Mouse (Mus musculus): Measurements from ENCODE around the gene Fam193b. TPM values are rescaled to one million over a fixed set of nuclear protein-coding genes. Genes with fewer than 3 reads are reported as not detected.

The Fam193b gene
- polyA plus RNA-seq, 1 experiment from 2014 or later: 23.1 TPM

DNA sequence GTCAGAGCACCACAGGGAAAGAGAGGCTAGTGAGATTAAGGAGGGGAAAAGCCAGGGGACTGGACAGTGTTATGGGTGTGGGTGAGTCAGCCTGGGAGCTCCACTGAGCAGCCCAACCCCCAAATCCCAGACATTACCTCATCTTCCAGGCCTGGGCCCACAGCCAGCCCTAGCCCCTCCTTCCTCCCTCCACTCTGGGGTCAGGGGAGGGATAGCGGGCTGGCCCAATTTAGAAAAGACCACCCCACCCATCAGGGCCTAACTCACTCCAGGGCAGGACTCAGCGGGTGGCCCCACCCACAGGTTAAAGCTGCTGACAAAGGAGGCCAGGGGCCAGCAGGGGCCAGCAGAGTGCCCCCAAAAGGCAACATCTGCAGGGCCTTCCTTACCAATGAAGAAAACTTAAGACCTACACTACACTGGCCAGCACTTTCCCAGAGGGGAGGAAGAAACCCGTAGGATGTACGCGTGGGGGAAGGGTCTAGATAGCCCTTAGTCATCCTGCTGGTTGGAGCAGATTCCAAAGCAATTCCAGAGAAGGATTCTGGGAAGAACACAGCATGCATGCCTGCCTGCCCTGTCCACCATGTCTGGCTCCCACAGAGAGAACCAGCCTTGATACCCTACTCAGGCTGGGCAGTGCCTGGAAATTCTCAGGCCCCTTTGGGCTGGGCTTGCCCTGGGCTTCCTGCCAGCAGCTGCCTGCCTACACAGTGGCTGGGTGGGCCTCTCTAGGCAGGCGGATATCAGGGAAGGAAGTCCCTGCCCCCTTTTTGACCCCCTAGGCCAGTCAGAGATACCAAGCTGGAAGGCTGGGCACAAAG lies 60.0 kb downstream of the Fam193b start:
- Histone ChIP-seq H3K4me1 (ENCODE audit: insufficient read depth, low read depth, low read length) (peaks cover 21% of the 10 kb centered on the region), H3K4me3 (ENCODE audit: low read depth, low read length) (peak overlapping the region; percentile 3; the same call in 1 of the 2 replicates), H3K36me3 (ENCODE audit: insufficient read depth, low read length) (peaks cover 10% of the 10 kb centered on the region; the same call in 1 of the 2 replicates), H3K9ac (replicated peaks; ENCODE audit: low read depth) (0 out of 2 replicates have a peak overlapping the region, but pooled peaks have one; percentile 16), H3K9me3 (ENCODE audit: low read length) (no peaks in the 10 kb centered on the region), H3K27me3 (replicated peaks; ENCODE audit: insufficient read depth, low read length) (no peaks in the 10 kb centered on the region), H3K4me2 (replicated peaks; ENCODE audit: low read depth, low read length) (peak overlapping the region; percentile 79), H3K27ac (ENCODE audit: low read length) (peak overlapping the region; percentile 90)
- WGBS: 1% methylated on average over 6 of the region's 6 CpGs
- TF ChIP-seq CTCF (IDR thresholded peaks at IDR 0.05) (peak; percentile 48), EP300 (IDR thresholded peaks at IDR 0.05) (peak; percentile 49)
- DNase-seq (ENCODE audit: low spot score) (peak; percentile 93), ATAC-seq (peak; percentile 88)

DNA sequence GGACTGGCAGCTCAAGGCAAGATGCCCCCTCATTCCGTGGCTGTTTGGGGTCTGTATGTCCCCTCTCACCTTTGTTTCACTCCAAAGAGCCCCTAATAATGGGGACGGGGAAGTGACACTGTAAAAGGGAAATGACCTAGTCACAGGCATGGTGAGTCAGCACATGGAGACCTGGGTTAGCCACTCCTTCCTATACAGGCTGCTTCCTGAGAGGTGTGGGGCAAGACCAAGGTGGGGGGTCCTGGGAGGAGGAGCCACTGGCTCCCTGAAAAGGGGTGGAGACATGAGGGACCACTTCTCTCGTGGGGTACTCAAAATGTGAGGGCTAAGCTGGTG lies 60.6 kb downstream of the Fam193b start:
- peak; percentile 31 for ATAC-seq

DNA sequence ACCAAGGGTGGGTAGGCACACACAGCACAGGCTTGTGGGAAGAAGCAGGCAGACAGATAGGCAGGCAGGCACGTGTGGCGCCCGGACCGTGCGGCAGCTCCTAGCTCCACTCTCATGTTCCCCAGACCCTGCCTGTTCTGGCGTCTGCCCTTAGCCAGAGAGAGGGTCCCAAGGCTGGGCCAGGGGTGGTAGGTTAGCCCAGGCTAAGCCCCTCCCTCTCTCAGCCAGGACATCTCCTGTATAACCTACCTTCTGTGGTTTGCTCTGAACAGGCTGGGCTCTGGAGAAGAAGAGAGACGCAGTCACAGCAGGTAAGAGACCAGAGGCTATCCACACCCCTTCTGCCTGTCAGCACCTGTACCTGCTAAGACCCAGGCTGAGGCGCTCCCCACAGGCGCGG lies 62.4 kb downstream of the Fam193b start:
- Histone ChIP-seq H3K36me3 (ENCODE audit: insufficient read depth, low read length) (peaks cover 24% of the 10 kb centered on the region; the same call in 1 of the 2 replicates), H3K4me2 (replicated peaks; ENCODE audit: low read depth, low read length) (no peak overlapping the region), H3K27ac (ENCODE audit: low read length) (no peak overlapping the region), H3K9me3 (ENCODE audit: low read length) (no peaks in the 10 kb centered on the region), H3K4me3 (ENCODE audit: low read depth, low read length) (no peak overlapping the region), H3K9ac (replicated peaks; ENCODE audit: low read depth) (no peak overlapping the region), H3K4me1 (ENCODE audit: insufficient read depth, low read depth, low read length) (peaks cover 21% of the 10 kb centered on the region), H3K27me3 (replicated peaks; ENCODE audit: insufficient read depth, low read length) (no peaks in the 10 kb centered on the region; the same call in 1 of the 2 replicates)
- ATAC-seq: no peak
- no peak for DNase-seq (ENCODE audit: low spot score)
- TF ChIP-seq CTCF (IDR thresholded peaks at IDR 0.05) (no peak), EP300 (IDR thresholded peaks at IDR 0.05) (no peak)
- 94% methylated on average over 10 of the region's 10 CpGs for WGBS

More for the DNA sequence above, 60.6 kb downstream of the Fam193b start:
- Histone ChIP-seq H3K4me1 (ENCODE audit: insufficient read depth, low read depth, low read length) (peaks cover 21% of the 10 kb centered on the region), H3K9me3 (ENCODE audit: low read length) (no peaks in the 10 kb centered on the region), H3K27ac (ENCODE audit: low read length) (peak overlapping the region; percentile 90), H3K36me3 (ENCODE audit: insufficient read depth, low read length) (peaks cover 13% of the 10 kb centered on the region; the same call in 1 of the 2 replicates), H3K4me2 (replicated peaks; ENCODE audit: low read depth, low read length) (0 out of 2 replicates have a peak overlapping the region, but pooled peaks have one; percentile 6), H3K4me3 (ENCODE audit: low read depth, low read length) (no peak overlapping the region), H3K27me3 (replicated peaks; ENCODE audit: insufficient read depth, low read length) (no peaks in the 10 kb centered on the region), H3K9ac (replicated peaks; ENCODE audit: low read depth) (no peak overlapping the region)
- 29% methylated on average over 3 of the region's 3 CpGs for WGBS
- no peak for DNase-seq (ENCODE audit: low spot score)
- no peak for TF ChIP-seq CTCF (IDR thresholded peaks at IDR 0.05)
- TF ChIP-seq EP300 (IDR thresholded peaks at IDR 0.05): 0 out of 2 replicates have a peak, but pooled peaks have one; percentile 56

DNA sequence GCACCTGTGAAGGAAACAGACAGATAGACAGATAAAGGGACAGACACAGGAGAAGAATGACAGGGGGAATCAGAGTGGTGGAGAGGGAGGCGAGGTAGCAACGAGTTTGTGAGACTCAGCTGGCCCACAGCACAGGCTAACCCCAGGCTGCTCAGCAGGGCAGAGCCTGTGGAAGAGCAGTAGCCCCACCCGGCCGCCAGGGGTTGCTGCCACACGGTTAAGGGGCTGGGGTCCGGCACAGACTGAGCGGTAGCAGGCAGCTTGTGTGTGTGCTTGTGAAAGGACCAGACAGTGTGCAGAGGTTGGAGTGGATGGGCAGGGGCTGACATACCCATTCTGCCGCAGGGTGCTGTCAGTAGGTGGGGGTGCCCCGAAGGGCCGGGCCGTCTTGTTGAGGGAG lies 63.0 kb downstream of the Fam193b start:
- H3K27me3 ChIP-seq (replicated peaks; ENCODE audit: insufficient read depth, low read length): no peaks in the 10 kb centered on the region; the same call in 1 of the 2 replicates
- peaks cover 21% of the 10 kb centered on the region for H3K4me1 ChIP-seq (ENCODE audit: insufficient read depth, low read depth, low read length)
- no peaks in the 10 kb centered on the region for H3K9me3 ChIP-seq (ENCODE audit: low read length)
- no peak overlapping the region for H3K27ac ChIP-seq (ENCODE audit: low read length)
- no peak overlapping the region for H3K4me3 ChIP-seq (ENCODE audit: low read depth, low read length)
- H3K36me3 ChIP-seq (ENCODE audit: insufficient read depth, low read length): peaks cover 24% of the 10 kb centered on the region; the same call in 1 of the 2 replicates
- 67% methylated on average over 10 of the region's 11 CpGs for WGBS
- peak; percentile 32; the same call in 1 of the 2 replicates for TF ChIP-seq CTCF (IDR thresholded peaks at IDR 0.05)
- TF ChIP-seq EP300 (IDR thresholded peaks at IDR 0.05): no peak
- no peak overlapping the region for H3K9ac ChIP-seq (replicated peaks; ENCODE audit: low read depth)
- DNase-seq (ENCODE audit: low spot score) (no peak), ATAC-seq (no peak)
- H3K4me2 ChIP-seq (replicated peaks; ENCODE audit: low read depth, low read length): no peak overlapping the region

DNA sequence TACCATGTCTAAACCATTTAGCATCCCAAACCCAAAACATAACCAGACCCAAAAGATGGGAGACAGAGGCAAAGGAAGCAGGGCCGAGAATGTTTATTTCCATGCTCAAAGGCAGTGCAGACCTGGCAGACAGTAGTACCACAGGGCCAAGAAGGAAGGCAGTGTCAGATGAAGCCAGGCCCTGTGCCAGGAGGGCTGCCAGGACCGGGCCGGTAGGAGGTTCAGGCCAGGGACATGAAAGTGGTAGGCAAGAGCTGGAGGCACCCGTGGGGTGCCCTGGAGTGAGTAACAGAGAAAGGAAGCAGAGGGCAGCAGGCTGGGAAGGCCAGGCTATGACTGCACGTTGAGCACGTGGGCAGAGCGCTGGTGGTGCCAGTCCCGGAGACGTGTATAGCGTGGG lies 64.2 kb downstream of the Fam193b start:
- TF ChIP-seq CTCF (IDR thresholded peaks at IDR 0.05) (no peak), EP300 (IDR thresholded peaks at IDR 0.05) (no peak)
- no peak overlapping the region for H3K9ac ChIP-seq (replicated peaks; ENCODE audit: low read depth)
- H3K4me1 ChIP-seq (ENCODE audit: insufficient read depth, low read depth, low read length): peaks cover 13% of the 10 kb centered on the region
- 88% methylated on average over 10 of the region's 10 CpGs for WGBS
- no peak for ATAC-seq
- H3K4me2 ChIP-seq (replicated peaks; ENCODE audit: low read depth, low read length): no peak overlapping the region
- peaks cover 24% of the 10 kb centered on the region for H3K36me3 ChIP-seq (ENCODE audit: insufficient read depth, low read length)
- no peak overlapping the region for H3K27ac ChIP-seq (ENCODE audit: low read length)
- no peaks in the 10 kb centered on the region for H3K9me3 ChIP-seq (ENCODE audit: low read length)
- no peak overlapping the region for H3K4me3 ChIP-seq (ENCODE audit: low read depth, low read length)
- H3K27me3 ChIP-seq (replicated peaks; ENCODE audit: insufficient read depth, low read length): no peaks in the 10 kb centered on the region; the same call in 1 of the 2 replicates
- no peak for DNase-seq (ENCODE audit: low spot score)

DNA sequence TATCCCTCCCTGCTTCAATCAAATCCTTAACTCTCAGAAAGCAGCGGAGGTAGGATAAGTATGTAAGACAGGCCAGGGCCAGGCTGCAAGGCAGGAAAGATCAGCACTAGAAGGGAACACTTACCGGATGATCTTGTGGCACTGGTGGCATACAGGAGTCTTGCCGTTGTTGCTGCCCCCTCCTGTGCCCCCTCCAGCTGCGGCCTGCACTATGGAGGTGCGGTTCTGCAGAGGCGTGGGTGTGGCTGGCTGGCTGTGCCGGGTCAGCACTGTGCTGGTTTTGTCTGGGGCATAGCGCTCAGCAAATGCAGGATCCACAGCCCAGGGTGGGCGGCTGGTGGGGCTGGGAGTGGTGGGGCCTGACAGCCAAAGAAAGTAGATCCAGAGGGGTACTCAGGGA lies 65.1 kb downstream of the Fam193b start:
- Histone ChIP-seq H3K27ac (ENCODE audit: low read length) (no peak overlapping the region), H3K36me3 (ENCODE audit: insufficient read depth, low read length) (peaks cover 24% of the 10 kb centered on the region), H3K4me2 (replicated peaks; ENCODE audit: low read depth, low read length) (no peak overlapping the region), H3K4me1 (ENCODE audit: insufficient read depth, low read depth, low read length) (peaks cover 7% of the 10 kb centered on the region), H3K9ac (replicated peaks; ENCODE audit: low read depth) (no peak overlapping the region), H3K4me3 (ENCODE audit: low read depth, low read length) (no peak overlapping the region), H3K9me3 (ENCODE audit: low read length) (no peaks in the 10 kb centered on the region), H3K27me3 (replicated peaks; ENCODE audit: insufficient read depth, low read length) (no peaks in the 10 kb centered on the region; the same call in 1 of the 2 replicates)
- no peak for DNase-seq (ENCODE audit: low spot score)
- 97% methylated on average over 9 of the region's 9 CpGs for WGBS
- TF ChIP-seq CTCF (IDR thresholded peaks at IDR 0.05): no peak
- TF ChIP-seq EP300 (IDR thresholded peaks at IDR 0.05): no peak
- ATAC-seq: no peak
